Mouse (Mus musculus) mouse embryonic stem cell (cell line): ENCODE measurements around the gene Cldn7.

Experiments
- in situ Hi-C, 2 experiments: fragments of 300-500 bp; cut with MboI; formaldehyde crosslinking; loops; 1 replicate in 1 of 2; 3 replicates in 1 of 2; pipeline ENCODE4 v1.14.3; 2019 to 2020; ENCODE audit warnings: low sequenced_read_pairs in 2 of 2, low pct_unique_long_range_greater_than_20kb in 1 of 2, mixed read lengths in 1 of 2; ENCODE audit not compliant: unreplicated experiment in 1 of 2

Gene Cldn7

DNA sequence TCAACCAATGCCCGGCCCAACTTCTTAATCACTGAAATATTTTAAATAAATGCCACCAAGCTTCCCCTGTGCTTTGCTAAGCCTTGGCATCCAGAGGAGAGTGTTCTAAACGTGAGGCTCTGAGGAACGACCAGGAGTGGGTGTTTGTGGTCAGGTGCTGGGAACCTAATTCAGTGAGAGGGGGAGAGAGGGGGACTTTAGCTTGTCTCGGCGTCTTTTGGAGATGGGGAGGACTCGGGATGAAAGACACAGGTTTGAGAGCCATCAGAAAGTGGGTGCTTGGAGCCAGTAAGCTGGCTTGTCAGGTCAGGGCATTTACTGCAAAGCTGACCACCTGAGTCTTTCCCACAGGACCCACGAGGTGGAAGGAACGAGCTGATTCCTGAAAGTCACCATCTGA lies 32.8 kb upstream of the Cldn7 start:
- in situ Hi-C loops = no loop called here

DNA sequence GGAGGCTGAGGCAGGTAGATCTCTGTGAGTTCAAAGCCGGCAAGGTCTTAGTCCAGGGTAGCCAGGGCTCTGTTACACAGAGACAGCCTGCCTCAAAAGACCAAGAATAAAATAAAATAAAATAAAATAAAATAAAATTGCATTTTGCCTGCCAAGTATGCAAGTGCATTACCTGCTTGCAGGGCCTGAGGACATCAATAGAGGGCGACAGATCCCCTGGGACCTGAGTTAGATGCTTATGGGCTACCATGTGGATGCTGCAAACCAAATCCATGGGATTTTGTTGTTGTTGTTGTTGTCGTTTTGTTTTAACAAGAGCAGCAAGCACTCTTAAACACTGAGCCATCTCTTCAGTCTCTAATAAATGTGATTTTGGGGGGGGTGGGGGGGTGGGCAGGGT lies 32.3 kb upstream of the Cldn7 start:
- in situ Hi-C loops = no loop called here

DNA sequence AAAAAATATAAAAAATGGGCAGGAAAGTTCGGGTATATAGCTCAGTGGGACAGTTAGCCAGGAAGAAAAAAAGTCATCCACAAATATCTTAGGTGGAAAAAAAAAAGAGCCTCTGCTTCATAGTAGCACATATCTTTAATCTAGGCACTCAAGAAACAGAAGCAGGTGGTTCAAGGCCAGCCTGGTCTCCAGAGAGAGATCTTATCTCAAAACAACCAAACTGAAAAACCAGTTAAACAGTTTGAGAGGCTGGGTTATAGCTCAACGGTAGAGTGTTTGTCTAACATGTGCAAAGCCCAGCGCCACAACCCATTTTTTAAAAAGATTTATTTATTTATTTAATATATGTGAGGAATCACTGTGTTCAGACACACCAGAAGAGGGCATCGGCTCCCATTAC lies 31.5 kb upstream of the Cldn7 start:
- in situ Hi-C loops = no loop called here

DNA sequence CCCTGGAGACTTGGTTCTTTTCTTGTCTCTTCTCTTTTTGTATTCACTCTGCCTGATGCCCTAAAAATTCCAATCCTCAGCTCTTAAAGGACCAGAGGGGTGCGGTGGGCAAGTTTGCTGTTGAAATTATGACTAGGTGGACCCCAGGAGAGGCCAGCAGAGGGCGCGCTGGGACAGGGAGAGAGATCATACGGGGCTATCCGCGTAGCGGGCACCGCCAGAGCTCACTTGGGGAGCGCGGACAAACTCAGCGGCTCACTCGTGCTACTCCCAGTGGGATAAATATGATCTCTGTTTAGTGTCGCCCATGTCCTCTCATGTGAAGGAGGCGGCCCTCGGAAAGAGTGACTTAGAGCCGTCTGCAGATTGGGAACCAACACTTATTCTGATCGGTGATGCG lies 30.4 kb upstream of the Cldn7 start:
- in situ Hi-C loops = no loop called here

DNA sequence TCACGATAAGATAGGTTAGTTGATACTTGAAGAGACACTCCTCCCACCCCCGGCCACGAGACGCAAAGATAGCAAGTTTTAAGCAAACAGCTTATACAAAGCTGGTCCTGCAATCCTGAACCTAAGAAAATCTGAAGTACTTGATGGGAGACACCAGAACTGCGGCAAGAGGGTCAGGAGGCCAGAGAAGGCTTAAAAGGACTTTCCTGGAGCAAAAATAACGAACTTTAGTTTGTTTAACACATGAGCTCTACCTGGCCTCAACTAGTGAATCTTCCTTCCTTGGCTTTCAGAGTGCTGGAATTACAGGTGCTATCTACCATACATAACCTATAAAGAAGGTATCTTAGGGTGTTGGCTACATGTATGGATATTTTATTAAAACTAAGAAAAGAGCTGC lies 29.9 kb upstream of the Cldn7 start:
- in situ Hi-C loops = no loop called here

DNA sequence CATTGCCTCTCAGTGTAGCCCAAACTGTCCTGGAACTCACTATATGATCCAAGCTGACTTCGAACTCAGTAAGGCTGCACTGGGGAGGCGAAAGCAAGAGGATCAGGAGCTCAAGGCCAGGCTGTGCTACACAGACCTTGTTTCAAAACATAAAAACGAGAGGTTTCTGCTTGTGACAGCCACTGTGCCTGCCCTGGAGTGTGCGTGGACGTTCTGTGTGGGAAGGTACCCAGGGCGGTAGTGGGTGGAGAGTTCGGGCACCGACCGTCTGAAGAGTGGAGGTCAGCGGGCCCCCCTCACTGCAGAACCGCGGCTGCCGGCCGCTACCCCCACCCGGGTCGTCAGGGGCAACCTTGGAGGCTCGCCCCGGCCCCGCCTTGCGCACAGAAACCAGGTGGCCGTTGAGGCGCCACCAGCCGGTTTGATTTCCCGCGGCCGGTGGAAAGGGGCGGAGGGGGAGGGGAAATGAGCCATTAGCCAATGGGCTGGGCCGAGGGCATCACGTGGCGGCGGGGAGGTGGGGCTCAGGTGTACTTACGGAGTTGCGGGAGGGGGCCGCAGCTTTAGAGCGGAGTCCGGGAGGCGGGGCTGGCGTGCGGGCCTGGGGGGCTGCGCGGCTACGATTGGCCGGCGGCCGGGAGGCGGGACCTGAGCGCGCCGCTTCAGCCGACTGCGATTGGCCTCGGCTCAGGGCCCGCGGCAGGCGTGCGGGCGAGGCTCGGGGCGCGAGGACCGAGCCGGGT lies 29.3 kb upstream of the Cldn7 start, which contains the start of gene Ybx2:
TSS of gene Ybx2 (plus strand) at position 660 of the 743 bp plus-strand sequence.
- in situ Hi-C loops = no loop called here

DNA sequence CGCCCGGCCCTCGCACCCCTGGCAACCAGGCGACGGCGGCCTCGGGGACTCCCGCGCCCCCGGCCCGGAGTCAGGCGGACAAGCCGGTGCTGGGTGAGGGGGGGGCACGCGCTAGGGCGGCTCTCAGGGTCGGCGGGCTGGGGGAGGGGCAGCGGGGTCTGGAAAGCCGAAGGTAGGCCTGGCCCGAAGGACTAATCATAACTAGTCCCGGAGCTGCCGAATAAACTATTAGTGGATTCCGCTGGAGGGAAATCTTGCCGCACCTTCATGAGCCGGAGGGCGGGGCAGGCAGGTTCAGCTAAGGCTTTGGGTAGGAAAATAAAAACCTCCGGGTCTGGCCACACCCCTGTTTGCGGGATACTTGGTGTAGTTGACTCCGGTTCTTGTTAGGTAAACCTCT lies 28.4 kb upstream of the Cldn7 start:
- in situ Hi-C loops = no loop called here

DNA sequence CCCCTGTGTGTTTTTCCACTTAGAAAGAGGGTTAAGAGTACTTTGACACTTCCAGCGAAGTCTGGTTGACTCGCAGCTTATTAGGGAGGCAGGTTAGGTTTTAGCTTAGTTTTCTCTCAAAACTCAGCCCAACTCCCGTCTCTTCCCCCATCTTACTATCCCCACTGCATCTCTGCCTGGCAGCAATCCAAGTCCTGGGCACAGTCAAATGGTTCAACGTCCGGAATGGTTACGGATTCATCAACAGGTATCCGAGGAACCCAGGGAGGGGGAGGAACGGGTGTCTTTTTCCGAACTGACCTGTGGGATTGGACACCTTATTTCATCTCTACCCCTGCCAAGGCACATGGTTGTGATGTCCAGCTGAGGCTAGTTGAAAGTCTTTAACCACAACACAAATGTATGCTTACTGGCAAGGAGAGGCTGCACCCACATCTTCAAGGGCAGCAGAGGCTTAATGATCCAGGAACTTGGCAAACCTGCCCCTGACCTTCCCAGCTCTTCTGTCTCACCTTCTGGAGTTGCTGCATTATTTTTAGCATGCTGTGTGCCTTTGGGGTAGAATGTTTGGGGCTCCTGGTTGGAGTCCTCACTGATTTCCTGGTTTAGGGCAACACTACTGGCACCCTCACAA lies 27.7 kb upstream of the Cldn7 start:
- in situ Hi-C loops = no loop called here

DNA sequence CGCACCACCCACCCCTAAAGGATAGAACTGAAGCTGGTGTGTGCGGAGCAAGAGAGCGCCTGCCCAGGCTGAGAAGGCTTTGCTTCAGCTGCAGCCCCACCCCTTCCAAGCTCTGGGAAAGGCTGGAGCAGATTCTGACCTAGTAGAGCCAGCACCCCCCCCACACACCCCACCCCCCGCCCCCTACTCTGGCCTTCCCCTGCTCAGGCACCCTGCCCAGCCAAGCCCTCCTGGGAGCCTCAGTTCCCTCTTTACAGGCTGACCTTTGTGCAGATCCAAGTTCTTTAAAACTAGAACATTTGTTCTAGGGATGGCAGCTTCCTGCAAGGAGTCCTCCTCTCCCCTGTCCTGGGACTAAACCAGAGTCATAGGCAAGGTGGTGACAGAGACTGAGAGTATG lies 27.2 kb upstream of the Cldn7 start:
- in situ Hi-C loops = no loop called here

DNA sequence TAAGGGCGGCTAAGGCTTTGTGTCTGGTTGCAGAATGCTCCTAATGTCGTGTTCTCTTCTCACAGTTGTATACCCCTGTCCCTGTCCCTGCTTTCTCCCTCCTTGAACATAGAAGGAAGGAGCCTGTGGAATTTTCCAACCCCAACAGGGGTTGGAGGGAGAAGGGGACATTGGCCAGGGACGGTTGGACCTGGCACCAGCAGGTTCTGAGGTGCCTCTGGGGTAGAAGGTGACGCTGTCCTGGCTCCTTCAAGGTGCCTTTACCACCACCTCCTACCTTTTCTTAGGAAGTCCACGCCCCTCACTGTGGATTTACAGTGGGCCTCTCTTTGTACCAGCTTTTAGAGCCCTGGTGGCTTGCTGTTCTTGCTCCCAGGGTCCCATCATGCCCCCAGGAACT lies 26.7 kb upstream of the Cldn7 start:
- in situ Hi-C loops = no loop called here

DNA sequence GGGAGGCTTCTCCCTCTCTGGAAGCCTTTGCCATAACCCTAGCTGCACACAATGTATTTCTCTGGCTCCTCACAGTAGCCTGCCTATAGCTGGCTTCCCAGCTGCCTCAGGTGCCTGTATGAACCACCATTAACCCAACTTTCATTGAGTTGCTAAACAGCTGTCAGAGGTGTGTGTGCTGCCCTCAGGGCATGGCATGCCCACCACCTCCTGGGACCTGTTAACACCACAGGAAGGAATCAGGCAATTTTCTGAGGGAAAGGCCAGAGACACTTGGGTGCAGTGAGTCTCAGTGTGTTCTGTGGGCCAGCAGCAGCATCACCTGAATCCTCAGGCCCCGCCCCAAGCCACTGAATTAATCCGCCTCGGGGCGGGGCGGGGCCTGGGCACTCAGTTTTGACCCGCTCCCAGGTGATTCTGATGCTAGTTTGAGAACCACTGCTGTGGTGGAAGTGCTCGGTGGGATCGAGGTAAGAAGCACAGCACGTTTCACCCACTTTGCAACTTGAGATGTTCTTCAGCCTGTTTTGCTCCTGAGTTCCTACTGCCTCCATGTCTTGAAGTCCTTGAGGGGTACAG lies 26.1 kb upstream of the Cldn7 start:
- in situ Hi-C loops = no loop called here

DNA sequence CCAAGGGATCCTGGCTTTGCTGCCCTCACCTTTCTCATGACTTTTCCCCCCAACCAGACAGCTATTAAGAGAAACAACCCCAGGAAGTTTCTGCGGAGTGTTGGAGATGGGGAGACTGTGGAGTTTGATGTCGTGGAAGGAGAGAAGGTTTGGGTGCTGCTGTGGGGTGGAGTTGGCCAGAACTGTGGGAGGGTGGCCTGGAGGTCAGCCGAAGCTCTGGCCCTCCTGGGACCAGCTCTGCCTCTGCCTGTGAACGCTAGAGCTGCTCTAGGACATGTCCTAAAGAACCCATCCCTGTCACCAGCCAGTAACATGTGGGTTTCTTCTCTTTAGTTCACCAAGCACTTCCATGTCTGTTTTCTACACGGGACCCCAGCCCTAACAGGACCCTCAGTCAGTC lies 25.4 kb upstream of the Cldn7 start:
- in situ Hi-C loops = no loop called here

DNA sequence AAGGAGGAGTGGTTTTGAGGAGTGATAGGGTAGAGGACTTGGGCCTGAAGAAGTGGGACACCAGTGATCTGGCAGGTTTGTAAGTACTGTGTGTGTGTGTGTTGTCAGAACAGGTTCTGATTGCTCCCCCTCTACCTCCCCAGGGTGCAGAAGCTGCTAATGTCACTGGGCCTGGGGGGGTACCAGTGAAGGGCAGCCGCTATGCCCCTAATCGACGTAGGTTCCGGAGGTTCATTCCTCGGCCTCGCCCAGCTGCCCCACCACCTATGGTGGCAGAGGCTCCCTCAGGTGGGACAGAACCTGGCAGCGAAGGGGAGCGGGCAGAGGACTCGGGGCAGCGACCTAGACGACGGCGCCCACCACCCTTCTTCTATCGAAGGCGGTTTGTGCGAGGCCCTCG lies 24.8 kb upstream of the Cldn7 start:
- in situ Hi-C loops = no loop called here

DNA sequence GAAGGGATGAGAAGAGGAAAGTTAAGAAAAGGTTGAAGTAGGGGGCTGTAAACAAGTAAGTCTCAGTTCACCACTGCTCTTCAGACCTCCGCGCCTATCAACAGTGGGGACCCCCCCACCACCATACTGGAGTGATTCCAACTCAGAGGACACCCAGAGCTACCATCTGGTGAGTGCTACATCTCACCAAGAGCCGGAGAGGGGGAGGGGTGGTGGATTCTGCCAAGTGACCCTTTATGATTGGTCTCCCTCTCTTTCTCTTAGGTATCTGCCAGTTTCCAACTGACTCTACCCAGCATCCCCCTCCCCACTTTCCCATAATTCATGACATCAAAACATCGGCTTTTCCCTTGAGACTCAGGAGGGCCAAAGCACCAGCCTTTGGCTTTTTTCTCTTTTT lies 23.6 kb upstream of the Cldn7 start:
- in situ Hi-C loops = no loop called here

DNA sequence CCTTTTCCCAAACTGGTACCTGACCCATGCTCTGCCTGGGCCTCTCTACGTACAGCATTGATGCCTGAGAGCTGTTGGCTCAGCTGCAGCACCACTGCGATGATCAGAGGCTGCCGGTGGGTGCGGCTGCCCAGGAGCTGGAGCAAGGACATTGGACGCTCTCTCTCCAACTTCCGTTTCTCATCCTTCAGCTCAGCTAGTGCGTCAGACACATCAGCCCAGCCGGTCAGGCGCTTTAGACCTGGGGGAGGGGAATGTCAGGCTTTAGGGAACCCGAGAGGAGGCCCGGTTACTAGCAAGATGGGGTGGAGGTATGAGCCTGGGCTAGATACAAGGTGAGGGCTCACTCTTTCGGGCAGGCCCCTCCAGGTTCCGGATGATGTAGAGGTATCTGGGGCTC lies 19.4 kb upstream of the Cldn7 start:
- in situ Hi-C loops = no loop called here

DNA sequence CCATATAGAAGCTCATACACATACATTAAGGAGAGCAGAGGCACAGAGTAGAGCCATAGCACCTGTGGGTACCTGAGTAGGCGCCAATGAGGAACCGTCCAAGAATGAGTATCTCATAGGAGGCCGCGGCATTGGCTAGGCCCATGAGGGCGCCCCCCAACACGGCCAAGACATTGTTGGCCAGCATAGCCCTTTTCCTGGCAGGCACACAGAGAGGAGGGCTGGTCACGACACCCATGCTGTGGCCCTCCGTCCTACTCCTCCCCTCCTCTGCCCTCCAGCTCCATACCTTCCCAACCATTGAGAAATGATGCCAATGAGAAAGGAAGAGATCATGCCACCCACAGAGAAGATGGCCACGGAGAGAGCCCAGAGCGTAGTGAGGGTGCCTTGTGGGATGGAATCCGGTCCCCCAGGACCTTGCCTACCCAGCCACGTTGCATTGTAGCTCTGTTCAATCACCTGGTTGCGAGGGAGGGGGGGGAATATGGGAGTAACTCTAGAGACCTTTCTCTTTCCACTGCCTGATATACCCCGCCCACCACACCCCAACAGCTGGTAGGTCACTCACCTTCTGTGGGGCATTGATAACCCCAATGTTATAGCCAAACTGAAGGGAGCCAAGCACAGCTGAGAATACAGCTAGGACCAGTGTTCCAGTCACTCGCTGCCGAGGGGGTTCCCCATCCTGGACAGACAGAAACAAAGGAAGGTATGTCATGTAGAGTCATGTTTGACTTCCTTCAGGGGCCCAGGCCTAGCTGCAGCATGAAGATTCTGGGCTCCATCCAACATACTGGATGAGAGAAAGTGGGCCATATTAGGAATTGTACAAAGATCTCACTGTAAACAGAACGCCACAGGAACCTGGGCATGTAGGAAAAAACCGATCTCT lies 18.3 kb upstream of the Cldn7 start:
- in situ Hi-C loops = no loop called here

DNA sequence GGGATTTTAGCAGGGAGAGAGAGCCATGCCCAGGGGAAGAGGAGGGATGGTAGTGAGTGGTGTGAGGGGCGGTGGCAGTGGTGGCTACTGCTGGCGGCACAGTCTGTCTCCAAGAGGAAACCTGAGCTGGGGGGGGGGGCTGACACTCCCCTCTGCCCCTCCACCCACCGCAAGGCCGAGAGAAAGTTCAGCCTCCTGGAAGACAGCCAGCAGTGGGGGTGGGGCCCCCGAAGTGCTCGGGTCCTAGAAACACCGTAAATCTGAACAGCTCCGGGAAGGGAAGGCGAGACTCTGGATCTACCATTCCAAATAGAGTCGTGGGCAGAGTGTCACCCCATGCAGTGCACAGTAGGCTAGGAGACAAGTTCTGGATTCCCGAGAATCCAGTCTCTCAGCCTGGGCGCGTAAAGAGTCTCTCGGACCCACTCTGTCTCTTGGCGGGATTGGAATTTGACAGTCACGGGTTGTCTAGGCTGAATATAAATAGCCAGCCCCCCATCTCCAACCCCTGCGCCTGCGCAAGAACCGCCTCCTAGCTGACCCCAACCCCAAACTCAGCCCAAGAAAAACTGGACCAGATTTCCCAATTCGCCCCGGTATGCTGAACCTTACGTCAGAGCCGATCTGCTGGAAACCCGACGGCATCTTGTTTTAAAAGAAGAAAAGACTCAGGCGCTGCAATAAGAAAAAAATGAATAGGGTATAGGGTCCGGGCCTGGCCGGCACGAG lies 17.1 kb upstream of the Cldn7 start:
- in situ Hi-C loops = no loop called here

DNA sequence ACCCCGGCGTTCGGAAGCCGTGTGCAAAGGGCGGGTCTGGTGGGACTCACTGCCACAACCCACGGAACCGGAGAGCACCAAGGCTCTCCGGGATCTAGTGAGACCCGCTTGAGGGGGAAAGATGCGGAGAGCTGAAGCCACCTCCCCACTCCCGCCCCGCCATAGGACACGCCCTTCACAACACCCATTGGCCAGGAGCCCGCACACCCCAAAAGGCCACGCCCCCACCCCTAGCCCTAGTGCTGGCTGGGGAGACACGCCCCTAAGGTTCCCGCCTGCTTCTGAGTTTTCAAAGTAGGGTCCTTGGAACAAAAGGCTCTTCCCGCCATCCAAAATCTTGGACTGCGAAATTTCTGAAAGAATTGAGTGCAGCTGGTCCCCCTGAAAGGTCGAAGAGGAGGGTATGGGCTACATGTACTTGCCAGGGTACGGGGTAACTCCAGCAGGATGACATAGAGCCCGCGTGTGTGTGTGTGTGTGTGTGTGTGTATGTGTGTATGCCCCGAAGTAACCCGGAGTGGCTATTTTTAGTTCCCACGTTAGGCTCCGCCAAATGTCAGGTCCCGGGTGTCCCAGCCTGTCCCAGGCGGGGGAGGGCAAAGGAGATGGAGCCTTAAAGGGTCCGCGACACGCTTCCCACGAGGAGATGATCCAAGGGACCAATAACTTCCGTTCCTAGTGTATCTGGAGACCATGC lies 16.4 kb upstream of the Cldn7 start, which contains the start of gene Slc2a4:
TSS of gene Slc2a4 (minus strand) at position 123 of the 697 bp plus-strand sequence.
- in situ Hi-C loops = no loop called here
